Mouse (Mus musculus) limb, embryonic 14.5 days (tissue): ENCODE results near the gene Tnnc2. TPM values are rescaled to one million over a fixed set of nuclear protein-coding genes. Genes with fewer than 3 reads are reported as not detected.

Source experiments
- ATAC-seq: fragments of 200-750 bp; cut with Nextera tagmentation; 2 replicates; pipeline ENCODE4 v1.8.0; 2017; ENCODE audit warnings: low read depth, moderate number of reproducible peaks, moderate TSS enrichment; ENCODE audit not compliant: low FRiP score
- DNase-seq: peaks from one replicate; pipeline ENCODE4 v3.0.0-alpha.2; 2015; ENCODE audit warnings: low spot score
- H3K27ac ChIP-seq: fragments of 300-500 bp; sonication (generic); replicated peaks from 2 replicates; pipeline ENCODE4 v1.5.1; 2014; ENCODE audit warnings: low read depth, mild to moderate bottlenecking, low read length, moderate library complexity, mixed read lengths
- H3K27me3 ChIP-seq: fragments of 300-500 bp; sonication (generic); 2 replicates; pipeline ENCODE4 v1.6.1; 2014; ENCODE audit warnings: low read length, mixed read lengths; ENCODE audit not compliant: control insufficient read depth, insufficient read depth
- H3K36me3 ChIP-seq: fragments of 300-500 bp; sonication (generic); 2 replicates; pipeline ENCODE4 v1.6.1; 2014; ENCODE audit warnings: mild to moderate bottlenecking, low read length, moderate library complexity, mixed read lengths; ENCODE audit not compliant: control insufficient read depth, insufficient read depth
- H3K4me1 ChIP-seq: fragments of 300-500 bp; sonication (generic); 2 replicates; pipeline ENCODE4 v1.6.1; 2014; ENCODE audit warnings: antibody characterized with exemption, low read length, mixed read lengths; ENCODE audit not compliant: control insufficient read depth, insufficient read depth
- H3K4me2 ChIP-seq: fragments of 300-500 bp; sonication (generic); replicated peaks from 2 replicates; pipeline ENCODE4 v1.6.1; 2014; ENCODE audit warnings: low read depth, mild to moderate bottlenecking, low read length, moderate library complexity; ENCODE audit not compliant: severe bottlenecking
- H3K4me3 ChIP-seq: fragments of 300-500 bp; sonication (generic); replicated peaks from 2 replicates; pipeline ENCODE4 v1.5.1; 2014; ENCODE audit warnings: low read length
- H3K9ac ChIP-seq: fragments of 300-500 bp; sonication (generic); 2 replicates; pipeline ENCODE4 v1.6.1; 2014; ENCODE audit warnings: mild to moderate bottlenecking, low read depth, low read length, moderate library complexity; ENCODE audit not compliant: severe bottlenecking
- H3K9me3 ChIP-seq: fragments of 300-500 bp; sonication (generic); 2 replicates; pipeline ENCODE4 v1.6.1; 2016; ENCODE audit warnings: low read length; ENCODE audit not compliant: control insufficient read depth
- POLR2A ChIP-seq: fragments of 200-500 bp; IDR thresholded peaks from 2 replicates; pipeline ENCODE4 v1.8.0; 2012; ENCODE audit warnings: inconsistent platforms, mild to moderate bottlenecking, moderate library complexity, borderline replicate concordance; ENCODE audit not compliant: insufficient read depth, insufficient read length; ENCODE audit errors: extremely low read depth
- WGBS: fragments of 180-500 bp; shearing (Covaris S2); extraction: QIAGEN DNeasy Blood & Tissue Kit; methylation state at CpG from one replicate; pipeline ENCODE4 v1.1.7; 2014; 5-methylcytosine and 5-hydroxymethylcytosine counted together
- polyA plus RNA-seq, 2 experiments: library from polyadenylated mRNA; depleted of rRNA in 1 of 2; stranded (reverse) in 1 of 2; unstranded in 1 of 2; fragments of >200 nt; fragmentation: Nextera tagmentation in 1 of 2; extraction: Ambion mirVana in 1 of 2; gene quantifications; 2 replicates each; pipeline versions ENCODE4 v1.2.1 to v1.2.3; 2012 to 2014

Tnnc2 gene
- polyA plus RNA-seq (2012; rRNA removed) (178 and 322 TPM in 2 replicates), polyA plus RNA-seq (2014; fragmentation: Nextera tagmentation; extraction: Ambion mirVana) (273 and 401 TPM in 2 replicates)

DNA sequence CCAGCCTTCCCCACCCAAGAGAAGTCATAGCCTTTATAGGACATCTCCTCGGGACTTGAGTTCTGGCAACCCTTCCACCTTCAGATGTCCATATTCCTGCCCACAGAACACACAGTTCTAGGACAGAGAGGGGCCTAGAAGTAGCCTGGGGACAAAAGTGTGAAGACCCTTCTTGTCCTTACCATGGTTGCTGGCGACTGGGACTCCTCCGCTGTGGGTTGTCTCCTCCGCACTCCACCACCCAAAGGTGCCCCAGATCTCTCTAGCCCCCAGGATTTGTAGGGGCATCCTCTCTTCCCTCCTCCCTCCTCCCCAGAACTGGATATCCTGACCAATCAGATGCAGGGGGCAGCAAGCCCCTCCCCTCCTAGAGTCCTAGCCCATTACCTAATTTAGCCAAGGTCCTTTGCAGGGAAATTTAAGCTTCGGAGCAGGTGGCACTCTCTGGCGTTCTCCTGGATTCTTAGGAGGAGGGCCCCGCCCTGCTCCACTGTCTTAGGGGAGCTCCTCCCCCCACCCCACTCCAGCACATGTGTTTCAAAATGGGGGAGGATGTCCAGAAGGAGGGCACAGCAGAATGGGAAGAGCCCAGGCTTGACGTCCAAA is at the start of gene Tnnc2:
Gene Tnnc2, minus strand, starts transcription at position 487 of the 606 bp plus-strand sequence.
- Histone ChIP-seq H3K4me1 (peaks cover under 1% of the 10 kb centered on the region; the same call in 1 of the 2 replicates), H3K27ac (no peak within 1 kb of the TSS), H3K4me3 (no peak within 1 kb of the TSS), H3K27me3 (no peaks in the 10 kb centered on the region), H3K4me2 (no peak within 1 kb of the TSS), H3K36me3 (no peaks in the 10 kb centered on the region), H3K9me3 (no peaks in the 10 kb centered on the region), H3K9ac (no peak within 1 kb of the TSS)
- DNase-seq: no peak
- no peak for TF ChIP-seq POLR2A
- peak; percentile 27; the same call in 1 of the 2 replicates for ATAC-seq
- WGBS: 58% methylated on average over 8 of the region's 8 CpGs

DNA sequence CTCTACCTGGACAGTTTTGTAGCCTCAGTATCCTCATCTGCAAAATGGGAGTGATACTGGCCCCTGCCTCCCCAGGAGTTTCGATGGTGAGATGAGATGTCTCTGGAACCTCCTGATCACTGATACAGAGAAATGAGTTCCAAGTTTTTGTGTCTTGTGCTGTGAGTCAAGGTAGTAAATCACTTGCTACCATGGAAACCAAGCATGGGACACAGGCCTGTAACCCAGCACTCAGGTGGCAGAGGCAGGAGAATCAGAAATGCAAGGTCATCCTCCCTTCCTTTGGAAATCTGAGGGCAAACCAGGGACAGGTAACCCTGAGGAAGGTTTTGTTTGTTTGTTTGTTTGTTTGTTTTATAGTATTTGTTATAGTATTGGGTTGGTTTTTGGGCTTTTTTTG is 49.3 kb upstream of the Tnnc2 start:
- H3K9me3 ChIP-seq: no peaks in the 10 kb centered on the region
- H3K27me3 ChIP-seq: no peaks in the 10 kb centered on the region
- ATAC-seq (no peak), DNase-seq (no peak)
- no peak overlapping the region for H3K27ac ChIP-seq
- H3K4me2 ChIP-seq: no peak overlapping the region
- H3K4me1 ChIP-seq: peaks cover 3% of the 10 kb centered on the region; the same call in 1 of the 2 replicates
- TF ChIP-seq POLR2A: no peak
- H3K9ac ChIP-seq: no peak overlapping the region
- H3K4me3 ChIP-seq: no peak overlapping the region
- H3K36me3 ChIP-seq: peaks cover 42% of the 10 kb centered on the region
- WGBS: 91% methylated on average over 1 of the region's 1 CpGs

DNA sequence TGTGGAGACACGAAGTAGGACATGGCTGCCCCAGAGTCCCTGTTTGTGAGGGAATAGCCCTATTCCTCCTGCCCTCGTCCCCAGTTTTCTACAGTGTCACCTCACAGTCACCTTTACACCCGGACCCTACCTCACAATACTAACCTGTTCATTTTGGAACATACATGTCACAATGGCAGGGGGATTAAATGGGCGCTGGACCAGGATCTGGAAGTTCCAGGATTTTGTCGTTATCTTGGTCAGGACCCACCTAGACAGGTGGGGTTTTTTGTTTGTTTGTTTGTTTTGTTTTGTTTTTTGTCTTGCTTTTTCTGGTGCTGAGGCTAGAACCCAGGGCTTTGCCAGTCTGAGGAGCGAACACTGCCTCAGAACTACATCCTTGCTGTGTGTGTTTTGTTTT is 48.7 kb upstream of the Tnnc2 start, which contains the start of gene Spata25:
Gene Spata25, minus strand, starts transcription at position 101 of the 400 bp plus-strand sequence.
- H3K4me3 ChIP-seq: no peak within 1 kb of the TSS
- no peak within 1 kb of the TSS for H3K9ac ChIP-seq
- 80% methylated on average over 6 of the region's 6 CpGs for WGBS
- H3K27ac ChIP-seq: no peak within 1 kb of the TSS
- no peak for DNase-seq
- no peak within 1 kb of the TSS for H3K4me2 ChIP-seq
- no peaks in the 10 kb centered on the region for H3K9me3 ChIP-seq
- H3K36me3 ChIP-seq: peaks cover 42% of the 10 kb centered on the region
- TF ChIP-seq POLR2A: no peak
- peaks cover 8% of the 10 kb centered on the region; the same call in 1 of the 2 replicates for H3K4me1 ChIP-seq
- no peak for ATAC-seq
- H3K27me3 ChIP-seq: no peaks in the 10 kb centered on the region

DNA sequence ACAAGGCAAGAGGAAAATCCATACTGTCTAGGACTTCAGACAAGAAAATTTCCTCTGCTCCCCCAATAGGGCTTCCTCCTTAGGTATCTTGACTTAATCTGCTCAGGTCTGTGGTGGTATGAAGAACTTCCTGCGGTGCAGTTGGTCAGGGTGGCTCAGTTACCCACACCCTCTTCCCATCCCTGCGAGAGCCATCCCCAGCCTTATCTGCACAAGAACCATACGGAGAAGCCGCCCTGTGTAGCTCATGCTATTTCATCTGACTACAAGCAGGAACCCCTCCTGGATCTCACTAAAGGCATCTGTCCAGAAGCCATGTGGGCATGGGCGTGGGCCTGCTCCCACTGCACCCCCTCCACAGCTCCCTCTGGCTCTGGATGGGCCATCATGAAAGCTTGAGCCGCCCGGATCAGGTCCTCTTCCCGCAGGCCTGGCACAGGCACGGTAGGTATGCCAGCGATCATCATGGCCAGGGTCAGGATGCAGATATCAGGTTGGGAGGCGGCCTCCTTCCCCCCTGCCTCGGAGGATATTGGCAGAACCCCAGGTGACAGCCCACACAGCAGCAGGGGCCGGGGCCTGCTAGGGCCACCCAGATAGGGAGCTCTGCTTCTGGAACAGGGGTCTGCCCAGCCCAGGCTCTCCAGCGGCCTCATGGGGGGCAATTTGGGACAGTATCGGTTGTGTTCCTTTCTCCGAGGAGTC is 47.5 kb upstream of the Tnnc2 start:
- no peaks in the 10 kb centered on the region for H3K27me3 ChIP-seq
- H3K4me2 ChIP-seq: no peak overlapping the region
- H3K27ac ChIP-seq: no peak overlapping the region
- H3K36me3 ChIP-seq: peaks cover 42% of the 10 kb centered on the region
- H3K9ac ChIP-seq: no peak overlapping the region
- H3K9me3 ChIP-seq: no peaks in the 10 kb centered on the region
- H3K4me3 ChIP-seq: no peak overlapping the region
- TF ChIP-seq POLR2A: no peak
- DNase-seq (no peak), ATAC-seq (no peak)
- WGBS: 93% methylated on average over 14 of the region's 16 CpGs
- peaks cover 6% of the 10 kb centered on the region; the same call in 1 of the 2 replicates for H3K4me1 ChIP-seq

DNA sequence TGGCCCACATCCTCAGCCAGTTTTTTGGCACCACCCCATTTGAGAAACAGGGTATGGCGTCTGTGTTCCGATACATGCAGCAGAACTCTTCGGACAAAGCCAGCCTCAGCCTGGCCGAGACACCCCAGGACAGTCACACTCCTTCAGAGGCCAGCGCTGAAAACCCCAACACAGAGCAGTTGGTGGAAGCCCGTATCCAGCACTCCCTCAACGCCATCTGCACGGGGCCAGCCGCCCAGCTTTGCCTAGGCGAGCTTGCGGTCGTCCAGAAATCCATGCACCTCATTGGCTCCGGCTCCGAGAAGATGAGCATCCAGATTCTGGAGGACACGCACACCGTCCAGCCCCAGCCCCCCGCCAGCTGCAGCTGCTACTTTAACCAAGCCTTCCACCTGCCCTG is 45.8 kb upstream of the Tnnc2 start:
- no peak overlapping the region for H3K4me2 ChIP-seq
- no peak for DNase-seq
- H3K9ac ChIP-seq: no peak overlapping the region
- TF ChIP-seq POLR2A: no peak
- WGBS: 94% methylated on average over 17 of the region's 17 CpGs
- no peak overlapping the region for H3K4me3 ChIP-seq
- H3K9me3 ChIP-seq: no peaks in the 10 kb centered on the region
- no peaks in the 10 kb centered on the region for H3K27me3 ChIP-seq
- ATAC-seq: no peak
- peaks cover 48% of the 10 kb centered on the region for H3K36me3 ChIP-seq
- H3K4me1 ChIP-seq: peaks cover 6% of the 10 kb centered on the region; the same call in 1 of the 2 replicates
- H3K27ac ChIP-seq: no peak overlapping the region
